Mouse (Mus musculus): ENCODE measurements around the gene Helb.

The Helb gene

DNA sequence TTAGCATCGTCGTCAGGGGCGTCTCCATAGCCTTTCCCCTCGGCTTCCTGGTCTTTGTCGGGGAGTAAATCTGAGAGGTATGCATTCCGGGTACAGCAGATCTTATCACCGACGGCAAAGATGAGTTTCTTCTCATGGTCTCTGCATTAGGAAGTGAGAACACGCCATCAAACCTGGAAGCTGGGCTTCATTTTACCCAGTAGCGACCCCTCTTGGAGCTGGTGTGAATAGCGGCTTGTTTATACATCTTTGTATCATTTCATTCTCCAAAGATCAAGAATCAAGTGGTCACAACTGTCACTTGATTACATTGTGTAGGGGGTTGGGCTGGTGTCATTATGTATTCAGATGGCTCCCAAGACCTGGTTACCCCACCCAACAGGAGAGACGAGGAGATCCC, 20.2 kb downstream of the Helb start:
- DNase-seq (ENCODE audit: low spot score), result no peak

DNA sequence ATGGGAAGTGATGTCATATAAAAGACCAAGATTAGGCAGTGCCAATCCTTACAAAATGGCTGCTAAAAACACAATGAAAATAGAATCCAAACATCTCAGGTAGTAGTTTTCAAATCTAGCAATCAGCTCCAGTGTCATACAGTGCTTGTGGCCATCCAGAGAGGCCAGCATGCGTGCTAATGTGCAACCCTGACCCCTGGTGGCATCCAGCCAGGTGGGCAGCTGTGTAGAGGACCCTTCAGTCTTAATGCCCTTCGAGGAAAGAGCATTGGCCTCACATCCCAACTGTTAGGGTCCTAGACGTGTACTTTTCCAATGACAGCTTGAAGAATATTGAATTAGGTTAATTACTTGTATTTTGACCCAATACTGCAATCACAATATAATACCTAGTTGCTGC, 34.9 kb downstream of the Helb start:
- no peak for DNase-seq (ENCODE audit: low spot score)

DNA sequence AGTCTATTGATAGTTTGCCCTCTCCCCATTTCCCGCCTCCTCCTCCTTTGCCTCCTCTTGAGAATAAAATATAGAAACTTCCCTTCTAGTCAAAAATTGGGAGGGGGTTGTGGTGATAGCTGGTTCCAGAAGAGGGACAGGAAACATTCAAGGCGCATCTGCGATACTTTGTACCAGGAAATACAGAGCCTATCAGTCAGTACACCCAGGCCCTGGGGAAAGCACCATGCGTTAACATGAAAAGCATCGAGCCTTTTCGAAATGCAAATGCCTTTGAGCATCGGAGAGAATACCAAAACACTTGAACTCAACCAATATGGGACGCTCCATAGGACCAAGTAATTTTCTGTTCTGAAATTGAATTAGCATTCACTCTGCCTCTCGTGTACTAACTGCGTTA, 46.5 kb downstream of the Helb start:
- no peak for DNase-seq (ENCODE audit: low spot score)

DNA sequence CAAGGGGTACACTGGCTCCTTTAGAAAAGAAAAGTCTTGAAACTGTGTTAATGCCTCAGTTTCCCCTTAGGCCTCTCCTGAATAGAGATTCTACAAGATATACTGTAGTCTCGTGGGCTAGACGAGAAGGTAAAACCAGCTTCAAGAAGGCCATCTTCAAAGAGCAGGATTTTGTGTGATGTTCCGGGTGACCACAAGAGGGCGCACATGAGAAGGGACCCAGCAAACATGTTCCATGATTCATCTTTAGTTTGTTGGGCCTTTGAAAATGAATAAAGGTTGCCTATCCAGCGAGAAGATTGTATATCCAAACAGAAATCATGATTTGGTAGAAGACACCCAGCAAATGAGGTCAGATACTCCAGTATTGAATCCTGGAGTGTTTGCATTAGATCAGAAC, 48.4 kb downstream of the Helb start:
- DNase-seq (ENCODE audit: low spot score), result peak; percentile 9

DNA sequence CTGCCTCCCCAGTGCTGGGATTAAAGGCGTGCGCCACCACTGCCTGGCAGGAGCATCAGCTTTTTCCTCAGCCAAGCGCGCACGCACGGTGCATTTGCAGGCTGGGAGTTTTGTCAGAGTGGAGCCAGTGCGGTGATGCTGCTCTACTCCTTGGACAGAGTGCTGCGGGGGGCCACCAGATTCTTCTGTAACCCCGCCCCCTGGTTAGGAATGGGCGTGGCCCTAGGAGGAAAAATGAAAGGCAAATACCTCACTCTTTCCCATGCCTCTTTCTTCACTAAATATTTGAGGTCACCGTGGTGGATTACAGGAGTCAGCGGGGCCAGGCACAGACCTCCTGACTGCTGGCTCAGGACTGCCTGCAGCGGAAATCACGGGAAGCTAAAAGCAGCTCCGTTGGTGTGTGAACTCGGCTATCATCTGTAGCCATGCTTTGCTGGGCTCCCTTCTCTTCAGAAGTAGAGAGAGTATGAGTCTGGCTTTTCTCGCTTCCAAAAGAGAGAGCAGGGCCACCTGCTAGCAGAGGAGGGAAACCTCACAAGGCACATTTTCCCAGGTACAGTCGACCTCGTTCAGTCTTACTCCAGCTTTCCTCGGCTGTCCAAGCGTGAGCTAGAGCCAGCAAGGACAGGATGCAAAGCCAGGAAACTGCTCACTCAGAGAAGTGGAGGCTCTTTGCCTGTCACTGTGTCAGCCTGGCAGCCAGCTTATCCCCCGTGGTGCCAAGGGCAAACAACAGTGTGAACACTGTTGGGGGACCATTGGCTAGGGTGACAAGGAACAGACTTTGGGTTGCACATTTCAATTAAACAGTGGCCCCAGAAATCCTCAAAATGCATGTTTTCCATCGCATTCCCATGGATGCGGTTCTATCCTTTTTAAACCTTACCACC, 51.3 kb downstream of the Helb start:
- DNase-seq (ENCODE audit: low spot score), result no peak

DNA sequence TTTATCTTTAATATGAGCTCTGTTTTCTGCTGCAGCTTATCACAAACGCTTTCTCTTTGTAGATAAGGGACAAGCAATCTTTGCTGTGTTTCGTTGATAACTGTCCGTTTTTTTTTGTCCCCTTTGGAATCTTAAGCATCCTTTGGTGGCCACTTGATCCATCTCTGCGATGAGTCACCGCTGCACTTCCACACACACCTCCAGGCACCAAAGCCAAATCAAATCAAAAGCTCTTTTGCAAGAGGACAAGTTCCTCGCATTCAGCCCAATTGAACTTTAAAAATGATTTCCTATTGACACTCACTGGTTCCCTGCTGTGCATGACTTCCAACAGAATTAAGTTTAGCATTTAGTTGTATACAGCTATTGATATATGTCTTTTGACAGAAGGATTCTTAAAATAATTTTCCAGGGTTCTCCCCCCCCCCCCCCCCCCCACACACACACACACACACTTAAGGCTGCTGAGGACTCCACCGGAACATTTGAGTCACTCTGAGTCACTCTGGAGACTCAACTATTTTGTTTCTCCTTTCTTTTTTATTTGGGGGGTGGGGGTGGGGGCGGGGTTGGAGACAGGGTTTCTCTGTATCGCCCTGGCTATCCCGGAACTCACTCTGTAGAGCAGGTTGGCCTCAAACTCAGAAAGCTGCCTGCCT, 52.1 kb downstream of the Helb start:
- no peak for DNase-seq (ENCODE audit: low spot score)

DNA sequence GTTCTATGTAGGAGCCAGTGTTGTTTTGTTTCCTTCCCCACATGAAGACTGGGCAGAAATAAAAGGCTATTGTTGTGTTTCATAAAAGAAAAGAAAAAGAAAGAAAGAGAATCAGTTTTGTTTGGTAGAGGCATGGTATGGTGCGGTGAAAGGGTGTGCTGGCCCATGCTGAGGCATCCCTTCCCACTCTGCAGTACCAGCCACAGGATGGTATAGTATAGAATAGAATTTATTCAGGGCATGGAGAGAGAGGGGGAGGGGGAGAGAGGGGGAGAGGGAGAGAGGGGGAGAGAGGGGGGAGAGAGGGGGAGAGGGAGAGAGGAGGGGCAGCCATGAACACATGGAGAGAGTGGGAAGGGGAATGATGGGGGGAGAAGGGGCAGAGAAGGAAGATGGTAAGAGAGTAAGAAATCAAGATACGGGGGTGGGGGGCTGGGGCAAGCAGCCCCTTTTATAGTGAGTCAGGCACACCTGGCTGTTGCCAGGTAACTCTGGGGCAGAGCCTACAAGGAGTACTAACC, 68.0 kb downstream of the Helb start:
- DNase-seq (ENCODE audit: low spot score), result no peak

DNA sequence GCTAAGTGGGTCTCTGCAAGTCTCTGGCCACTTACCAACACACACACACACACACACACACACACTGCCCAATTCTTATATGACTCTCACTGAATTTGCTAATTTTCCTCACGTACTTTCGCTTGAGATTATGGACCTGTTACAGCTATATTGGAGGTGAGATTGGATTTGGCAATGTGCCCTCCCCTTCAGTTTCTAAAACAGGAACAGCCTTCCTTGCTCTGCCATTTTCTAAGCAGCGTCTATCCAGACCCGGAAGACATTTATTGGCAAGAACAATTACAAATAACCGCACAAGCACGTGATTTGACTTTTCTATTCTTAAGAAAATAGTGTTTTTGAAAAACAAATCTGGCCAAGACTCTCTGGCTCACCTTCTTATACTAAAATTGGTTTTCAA, 68.5 kb downstream of the Helb start:
- DNase-seq (ENCODE audit: low spot score), result no peak

DNA sequence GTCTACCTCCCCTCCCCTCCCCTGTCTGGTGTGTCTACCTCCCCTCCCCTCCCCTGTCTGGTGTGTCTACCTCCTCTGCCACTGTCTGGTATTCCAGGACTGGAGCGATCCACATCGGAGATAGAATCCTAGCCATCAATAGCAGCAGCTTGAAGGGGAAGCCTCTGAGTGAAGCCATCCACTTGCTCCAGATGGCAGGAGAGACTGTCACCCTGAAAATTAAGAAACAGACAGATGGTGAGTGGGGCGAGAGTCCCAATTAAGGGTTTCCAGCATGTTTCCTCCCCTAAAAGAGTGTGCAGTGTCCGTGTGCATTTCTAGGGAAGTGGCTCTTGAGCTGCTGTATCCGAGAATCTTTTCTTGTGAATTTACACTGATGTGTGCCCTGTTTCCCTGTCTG, 74.6 kb downstream of the Helb start:
- no peak for DNase-seq (ENCODE audit: low spot score)

DNA sequence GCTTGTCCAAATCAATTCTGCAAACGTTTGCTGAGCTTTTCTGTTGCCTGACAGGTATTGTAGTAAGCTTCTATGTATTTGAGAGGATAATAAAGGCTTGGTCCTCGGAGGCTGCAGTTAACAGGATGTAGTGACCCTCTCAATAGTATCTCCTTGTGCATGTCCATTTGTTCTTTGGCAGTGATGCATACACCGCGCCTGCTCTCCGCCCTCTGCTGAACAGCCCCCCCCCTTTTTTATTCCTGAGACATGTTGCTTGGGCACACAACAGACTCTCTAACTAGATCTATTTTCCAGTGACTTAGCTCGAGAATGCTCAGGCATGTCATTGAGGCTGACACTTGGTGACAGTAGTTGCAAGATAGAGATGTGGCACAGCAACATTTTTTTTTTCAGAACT, 77.0 kb downstream of the Helb start:
- DNase-seq (ENCODE audit: low spot score), result no peak

DNA sequence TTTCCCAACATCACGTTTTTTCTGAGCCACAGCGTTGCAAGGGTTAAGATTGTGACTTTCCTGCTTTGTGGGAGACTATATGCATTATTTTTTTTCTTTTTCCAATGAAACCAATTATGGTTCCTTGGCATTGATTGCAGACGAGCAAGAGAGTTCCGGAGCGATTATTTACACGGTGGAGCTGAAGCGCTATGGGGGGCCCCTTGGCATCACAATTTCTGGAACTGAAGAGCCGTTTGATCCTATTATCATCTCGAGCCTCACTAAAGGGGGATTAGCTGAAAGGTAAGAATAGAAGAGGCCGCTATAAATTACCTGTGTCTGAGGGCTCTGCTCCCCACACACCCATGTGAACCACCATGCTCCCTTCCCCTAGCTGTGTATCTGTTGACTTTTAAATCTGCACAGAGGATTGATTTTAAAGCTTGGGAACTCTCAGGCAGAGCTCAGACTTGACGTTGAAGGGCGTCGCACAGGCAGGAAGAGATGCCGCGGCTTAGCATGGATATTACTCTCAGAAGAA, 77.5 kb downstream of the Helb start:
- no peak for DNase-seq (ENCODE audit: low spot score)

DNA sequence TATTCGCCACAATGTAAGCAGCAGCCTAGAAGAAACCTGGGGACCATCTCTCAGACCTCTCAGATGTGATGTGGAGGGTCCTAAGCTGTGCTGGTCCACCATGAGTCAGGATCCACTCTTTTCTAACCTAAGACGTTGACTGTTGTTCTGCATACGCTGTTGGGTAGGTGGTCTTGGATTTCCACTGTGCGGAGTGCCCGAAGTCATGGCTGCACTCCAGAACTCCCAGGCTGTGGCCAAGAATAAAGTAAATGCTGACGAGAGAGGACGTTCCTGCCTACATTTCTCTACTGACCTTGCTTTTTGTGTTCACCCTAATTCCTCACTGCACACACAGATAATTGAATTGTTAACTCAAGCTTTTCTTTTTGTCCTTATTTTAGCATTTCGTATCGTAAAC, 78.9 kb downstream of the Helb start:
- no peak for DNase-seq (ENCODE audit: low spot score)

All from testis, postnatal 14 days (tissue).